Mouse (Mus musculus) stomach, embryonic 16.5 days (tissue): ENCODE measurements around the gene Rab11fip4. TPM values are rescaled to one million over a fixed set of nuclear protein-coding genes. Genes with fewer than 3 reads are reported as not detected.
A peak's percentile ranks its signal among the peaks of the same experiment; 100 is the strongest.

Source experiments
- ATAC-seq: fragments of 200-750 bp; cut with Nextera tagmentation; 2 replicates; pipeline ENCODE4 v1.8.0; 2017; ENCODE audit warnings: moderate number of reproducible peaks, moderate TSS enrichment; ENCODE audit not compliant: insufficient read depth, low FRiP score
- H3K27ac ChIP-seq: fragments of 300-500 bp; sonication (generic); 2 replicates; pipeline ENCODE4 v1.5.1; 2014; ENCODE audit warnings: low read length
- H3K27me3 ChIP-seq: fragments of 300-500 bp; sonication (generic); 2 replicates; pipeline ENCODE4 v1.6.1; 2014; ENCODE audit warnings: low read length, control low read depth, mixed read lengths; ENCODE audit not compliant: control insufficient read depth, insufficient read depth
- H3K36me3 ChIP-seq: fragments of 300-500 bp; sonication (generic); 2 replicates; pipeline ENCODE4 v1.6.1; 2014; ENCODE audit warnings: low read length; ENCODE audit not compliant: control insufficient read depth, insufficient read depth
- H3K4me1 ChIP-seq: fragments of 300-500 bp; sonication (generic); 2 replicates; pipeline ENCODE4 v1.6.1; 2014; ENCODE audit warnings: low read length, control low read depth, mixed read lengths; ENCODE audit not compliant: control insufficient read depth, insufficient read depth
- H3K4me2 ChIP-seq: fragments of 300-500 bp; sonication (generic); 2 replicates; pipeline ENCODE4 v1.6.1; 2014; ENCODE audit warnings: low read depth, low read length, mixed read lengths
- H3K4me3 ChIP-seq: fragments of 300-500 bp; sonication (generic); replicated peaks from 2 replicates; pipeline ENCODE4 v1.5.1; 2014; ENCODE audit warnings: mild to moderate bottlenecking, low read length
- H3K9ac ChIP-seq: fragments of 300-500 bp; sonication (generic); 2 replicates; pipeline ENCODE4 v1.6.1; 2014; ENCODE audit warnings: low read length
- H3K9me3 ChIP-seq: fragments of 300-500 bp; sonication (generic); replicated peaks from 2 replicates; pipeline ENCODE4 v1.6.1; 2016; ENCODE audit warnings: low read length, control low read depth; ENCODE audit not compliant: control insufficient read depth
- WGBS: fragments of 180-500 bp; shearing (Covaris S2); extraction: QIAGEN DNeasy Blood & Tissue Kit; methylation state at CpG from one replicate; pipeline ENCODE4 v1.1.7; 2014; 5-methylcytosine and 5-hydroxymethylcytosine counted together
- polyA plus RNA-seq: library from polyadenylated mRNA; unstranded; fragments of >200 nt; fragmentation: Nextera tagmentation; extraction: Ambion mirVana; gene quantifications from 2 replicates; pipeline ENCODE4 v1.2.1, GENCODE M21; 2015

Gene Rab11fip4
- polyA plus RNA-seq, 1 experiment from 2014 or later: 2.0 TPM

DNA sequence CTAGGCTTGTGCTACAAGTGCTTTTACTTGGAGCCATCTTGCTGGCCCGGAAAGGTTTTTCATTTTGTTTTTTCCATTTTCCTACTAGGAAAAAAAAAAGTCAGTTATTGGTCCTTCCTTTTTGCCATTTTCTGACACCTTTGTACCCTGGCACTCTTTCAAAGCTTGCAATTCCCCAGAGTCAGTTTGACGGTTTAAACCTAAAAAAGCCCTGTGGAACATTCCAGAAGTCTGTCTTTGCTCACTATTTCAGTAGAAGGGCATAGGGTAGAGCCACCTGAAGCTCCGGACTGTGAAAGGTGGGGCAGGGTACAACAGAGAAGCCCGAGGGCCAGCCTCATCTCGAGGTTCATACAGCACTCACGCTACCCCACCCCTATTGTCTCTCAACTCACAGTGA is 134.0 kb downstream of the Rab11fip4 start:
- no peak overlapping the region for H3K4me3 ChIP-seq
- ATAC-seq: no peak
- H3K36me3 ChIP-seq: no peaks in the 10 kb centered on the region
- H3K27ac ChIP-seq: no peak overlapping the region
- no peak overlapping the region for H3K4me2 ChIP-seq
- peaks cover 4% of the 10 kb centered on the region; the same call in 1 of the 2 replicates for H3K4me1 ChIP-seq
- no peaks in the 10 kb centered on the region for H3K27me3 ChIP-seq
- no peaks in the 10 kb centered on the region for H3K9me3 ChIP-seq
- 88% methylated on average over 6 of the region's 6 CpGs for WGBS
- no peak overlapping the region for H3K9ac ChIP-seq

GRCm38 (mm10) chr11:79729231-79730047 is 138.4 kb downstream of the Rab11fip4 start:
- H3K9ac ChIP-seq: 0 out of 2 replicates have a peak overlapping the region, but pooled peaks have one; percentile 7
- peaks cover 4% of the 10 kb centered on the region; the same call in 1 of the 2 replicates for H3K4me1 ChIP-seq
- peak; percentile 65; the same call in 1 of the 2 replicates for ATAC-seq
- no peak overlapping the region for H3K4me2 ChIP-seq
- 0 out of 2 replicates have a peak, but pooled peaks cover 4% of the 10 kb centered on the region for H3K36me3 ChIP-seq
- H3K9me3 ChIP-seq: no peaks in the 10 kb centered on the region
- no peaks in the 10 kb centered on the region for H3K27me3 ChIP-seq
- no peak overlapping the region for H3K4me3 ChIP-seq
- WGBS: 70% methylated on average over 13 of the region's 13 CpGs
- peak overlapping the region; percentile 64; the same call in 1 of the 2 replicates for H3K27ac ChIP-seq

DNA sequence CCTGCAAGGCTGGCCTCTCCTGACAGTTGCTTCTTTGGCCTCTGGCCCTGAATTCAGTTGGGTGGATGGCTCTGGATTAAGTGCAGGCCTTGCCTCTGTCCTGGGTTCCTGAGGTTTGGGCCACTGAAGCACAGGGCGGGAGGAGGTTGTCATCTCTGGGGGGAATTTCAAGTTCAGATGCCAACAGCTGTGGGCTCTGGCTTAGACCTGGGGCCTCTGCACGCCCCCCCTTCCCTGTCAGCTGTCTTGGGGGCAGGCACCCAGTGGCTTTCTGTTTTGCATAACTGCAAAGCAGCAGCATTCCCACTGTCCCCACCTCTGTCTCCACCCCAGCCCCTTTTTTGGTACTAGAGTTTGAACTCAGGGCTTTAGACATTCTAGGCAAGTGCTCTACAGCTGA is 139.4 kb downstream of the Rab11fip4 start:
- 0 out of 2 replicates have a peak, but pooled peaks cover 4% of the 10 kb centered on the region for H3K36me3 ChIP-seq
- H3K9ac ChIP-seq: no peak overlapping the region
- no peak overlapping the region for H3K4me3 ChIP-seq
- peaks cover 4% of the 10 kb centered on the region; the same call in 1 of the 2 replicates for H3K4me1 ChIP-seq
- no peak overlapping the region for H3K27ac ChIP-seq
- 83% methylated on average over 2 of the region's 2 CpGs for WGBS
- ATAC-seq: no peak
- H3K9me3 ChIP-seq: no peaks in the 10 kb centered on the region
- no peak overlapping the region for H3K4me2 ChIP-seq
- H3K27me3 ChIP-seq: no peaks in the 10 kb centered on the region

DNA sequence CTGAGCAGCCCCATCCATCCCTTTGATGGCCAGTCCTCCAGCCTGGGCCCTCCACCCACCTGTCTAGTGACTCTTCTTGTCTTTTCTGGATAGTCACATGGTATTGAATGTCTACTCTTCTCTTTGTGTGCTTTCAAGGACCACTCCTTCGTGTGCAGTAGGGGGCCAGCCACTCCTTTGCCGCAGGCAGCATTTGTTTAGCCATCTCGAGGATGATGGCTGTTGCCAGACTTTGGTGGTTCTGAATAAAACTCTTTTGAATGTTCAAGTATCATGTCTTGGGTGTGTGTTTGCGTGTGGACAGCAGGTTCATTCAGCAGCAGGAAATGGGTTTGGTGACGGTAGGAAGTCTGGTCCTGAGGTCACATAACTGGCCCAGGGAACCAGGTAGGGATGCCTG is 140.5 kb downstream of the Rab11fip4 start:
- Histone ChIP-seq H3K4me1 (peaks cover 9% of the 10 kb centered on the region; the same call in 1 of the 2 replicates), H3K36me3 (0 out of 2 replicates have a peak, but pooled peaks cover 4% of the 10 kb centered on the region), H3K9me3 (no peaks in the 10 kb centered on the region), H3K27me3 (no peaks in the 10 kb centered on the region), H3K27ac (no peak overlapping the region), H3K4me2 (no peak overlapping the region), H3K9ac (no peak overlapping the region), H3K4me3 (no peak overlapping the region)
- ATAC-seq: no peak
- 82% methylated on average over 5 of the region's 5 CpGs for WGBS

GRCm38 (mm10) chr11:79733013-79733412 is 142.0 kb downstream of the Rab11fip4 start:
- H3K36me3 ChIP-seq: 0 out of 2 replicates have a peak, but pooled peaks cover 4% of the 10 kb centered on the region
- H3K27me3 ChIP-seq: no peaks in the 10 kb centered on the region
- no peaks in the 10 kb centered on the region for H3K9me3 ChIP-seq
- H3K4me3 ChIP-seq: no peak overlapping the region
- H3K4me1 ChIP-seq: peaks cover 16% of the 10 kb centered on the region
- H3K4me2 ChIP-seq: no peak overlapping the region
- no peak overlapping the region for H3K9ac ChIP-seq
- WGBS: 82% methylated on average over 6 of the region's 6 CpGs
- no peak overlapping the region for H3K27ac ChIP-seq
- ATAC-seq: no peak

DNA sequence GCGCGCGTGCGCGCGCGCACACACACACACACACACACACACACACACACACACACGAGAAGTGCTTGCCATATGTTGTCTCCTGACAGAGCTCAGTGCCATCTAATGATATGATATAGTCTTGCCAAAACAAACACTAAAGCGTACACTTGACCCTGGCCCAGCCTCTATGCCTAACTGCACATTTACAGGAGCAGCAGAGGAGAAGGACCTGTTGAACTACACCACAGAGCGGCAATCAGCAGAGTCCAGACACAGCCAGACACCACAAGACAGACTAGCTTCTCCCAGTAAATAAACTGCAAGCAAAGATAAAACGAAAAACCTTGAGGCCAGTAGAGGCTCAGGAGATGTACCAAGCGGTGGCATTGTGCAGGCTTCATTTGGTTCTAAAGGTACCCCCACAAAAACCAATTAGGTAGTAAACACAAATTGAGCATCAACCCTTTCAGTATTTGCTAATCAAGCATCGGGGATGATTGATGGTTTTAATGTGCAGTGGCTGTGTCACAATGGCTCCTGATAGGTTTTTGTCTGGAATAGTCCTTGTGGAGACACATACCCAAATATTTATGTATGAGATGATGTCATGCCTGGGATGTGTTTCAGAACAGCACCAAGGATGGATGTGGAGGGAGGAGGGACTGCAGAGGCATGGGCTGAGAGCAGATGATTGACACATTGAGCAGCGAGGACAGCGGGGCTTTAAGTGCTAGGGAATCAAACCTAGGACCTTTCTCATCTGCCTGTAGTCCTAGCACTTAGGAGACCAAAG is 145.4 kb downstream of the Rab11fip4 start:
- peak overlapping the region; percentile 72 for H3K27ac ChIP-seq

GRCm38 (mm10) chr11:79737126-79737697 is 146.2 kb downstream of the Rab11fip4 start:
- Histone ChIP-seq H3K9me3 (no peaks in the 10 kb centered on the region), H3K4me3 (no peak overlapping the region), H3K36me3 (0 out of 2 replicates have a peak, but pooled peaks cover 4% of the 10 kb centered on the region), H3K9ac (peak overlapping the region; percentile 36; the same call in 1 of the 2 replicates), H3K4me2 (no peak overlapping the region), H3K4me1 (peaks cover 26% of the 10 kb centered on the region), H3K27me3 (no peaks in the 10 kb centered on the region), H3K27ac (peak overlapping the region; percentile 72)
- ATAC-seq: peak; percentile 58; the same call in 1 of the 2 replicates
- WGBS: 55% methylated on average over 12 of the region's 12 CpGs

More for the DNA sequence above, 145.4 kb downstream of the Rab11fip4 start:
- H3K4me1 ChIP-seq: peaks cover 26% of the 10 kb centered on the region
- peak overlapping the region; percentile 36; the same call in 1 of the 2 replicates for H3K9ac ChIP-seq
- H3K9me3 ChIP-seq: no peaks in the 10 kb centered on the region
- H3K4me2 ChIP-seq: no peak overlapping the region
- H3K36me3 ChIP-seq: 0 out of 2 replicates have a peak, but pooled peaks cover 4% of the 10 kb centered on the region
- no peak overlapping the region for H3K4me3 ChIP-seq
- ATAC-seq: peak; percentile 77
- WGBS: 72% methylated on average over 15 of the region's 15 CpGs
- no peaks in the 10 kb centered on the region for H3K27me3 ChIP-seq

DNA sequence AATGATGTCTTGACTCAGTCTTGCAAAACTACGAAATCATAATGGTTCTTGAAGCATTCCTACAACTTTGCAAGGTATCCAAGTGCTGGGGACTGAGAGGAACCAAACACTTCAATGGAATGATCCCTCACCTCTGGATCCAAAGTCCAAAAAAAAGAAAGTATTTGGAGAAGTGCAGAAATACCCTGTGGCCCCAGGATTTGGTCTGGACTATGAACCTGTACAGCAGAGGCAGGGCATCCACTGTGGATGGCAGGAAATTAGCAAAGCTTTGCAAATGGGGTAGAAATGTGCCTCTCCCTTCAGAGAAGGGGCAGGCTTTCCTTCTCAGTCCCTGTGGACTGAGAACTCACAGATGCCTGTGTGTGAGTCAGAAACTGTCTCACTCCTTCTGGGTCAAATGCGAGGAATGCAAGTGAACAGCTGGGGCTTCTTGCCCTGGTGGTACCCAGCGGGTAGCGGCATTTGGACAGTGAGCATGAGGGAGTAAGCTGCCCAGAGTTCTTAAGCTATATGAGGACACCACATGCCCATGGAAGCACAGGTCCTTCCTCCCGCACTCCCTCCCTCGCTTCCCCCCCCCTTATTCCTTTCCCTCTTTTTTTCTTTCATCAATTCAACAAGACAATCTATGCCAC is 147.0 kb downstream of the Rab11fip4 start:
- Histone ChIP-seq H3K9ac (no peak overlapping the region), H3K4me1 (peaks cover 26% of the 10 kb centered on the region), H3K4me2 (no peak overlapping the region), H3K27ac (peak overlapping the region; percentile 89), H3K27me3 (no peaks in the 10 kb centered on the region), H3K4me3 (no peak overlapping the region), H3K9me3 (no peaks in the 10 kb centered on the region), H3K36me3 (0 out of 2 replicates have a peak, but pooled peaks cover under 1% of the 10 kb centered on the region)
- no peak for ATAC-seq
- WGBS: 76% methylated on average over 6 of the region's 6 CpGs
